ENCODE assay signal across 10 mouse cellular contexts in genomic region chr7:19068707-19069106, GRCm38 (mm10). TPM values are rescaled to one million over a fixed set of nuclear protein-coding genes. Genes with fewer than 3 reads are reported as not detected.
DNase-seq lines count a peak whose midpoint lies in the region; ATAC-seq and TF ChIP-seq lines count a peak whose summit lies in the region.
"Had no signal": no experiment of that assay in that cellular context is flagged by ENCODE, and none has a peak within 500 bp of the region (broad histone marks: within the 10 kb centered on the region; RNA-seq: fewer than 3 reads in every experiment).

No protein-coding gene starts in this region.

- DNase-seq in heart, adult 8-10 months (ENCODE audit: low spot score), result peak; percentile 62
- DNase-seq in urinary bladder, postnatal 25 days (ENCODE audit: low spot score), result peak; percentile 69
- no peak for DNase-seq in urinary bladder, postnatal 4 days (ENCODE audit: low spot score in 2 of 2)
- peak; percentile 73 for DNase-seq in cerebellum, adult 9-10 months
- peak; percentile 79 for DNase-seq in kidney, postnatal 0 days (ENCODE audit: low spot score)
- DNase-seq in mesoderm, embryonic 11.5 days (ENCODE audit: low read depth, low spot score), result peak; percentile 79
- DNase-seq in thymus, postnatal 4 days, result peak; percentile 87

- 4% methylated on average over 2 of the region's 2 CpGs for WGBS in heart, embryonic 11.5 days (ENCODE audit: insufficient replicate concordance)
- WGBS in kidney, postnatal 0 days, result 3% methylated on average over 2 of the region's 2 CpGs

- peaks cover 4% of the 10 kb centered on the region; the same call in 1 of the 2 replicates for H3K9me3 ChIP-seq in heart, embryonic 11.5 days (replicated peaks; ENCODE audit: control insufficient read depth, low read length)
- H3K9me3 ChIP-seq in kidney, postnatal 0 days (replicated peaks; ENCODE audit: low read length), result no peaks in the 10 kb centered on the region
- H3K9me3 ChIP-seq: limb, embryonic 15.5 days had no signal

- no peak for ATAC-seq in heart, embryonic 11.5 days (replicated peaks; ENCODE audit: insufficient number of reproducible peaks, low FRiP score, low TSS enrichment)
- no peak for ATAC-seq in kidney, postnatal 0 days (replicated peaks; ENCODE audit: low FRiP score, low read depth)

- no peaks in the 10 kb centered on the region for H3K4me1 ChIP-seq in heart, embryonic 11.5 days (ENCODE audit: control insufficient read depth, insufficient read depth, low read length)
- H3K4me1 ChIP-seq in kidney, postnatal 0 days (replicated peaks; ENCODE audit: insufficient read depth, low read length), result no peaks in the 10 kb centered on the region

- H3K36me3 ChIP-seq in heart, embryonic 11.5 days (ENCODE audit: control insufficient read depth, insufficient read depth, low read length), result no peaks in the 10 kb centered on the region
- no peaks in the 10 kb centered on the region for H3K36me3 ChIP-seq in kidney, postnatal 0 days (ENCODE audit: insufficient read depth, low read length)
- H3K36me3 ChIP-seq: limb, embryonic 15.5 days had no signal

- H3K9ac ChIP-seq in heart, embryonic 11.5 days (ENCODE audit: low read depth, low read length), result no peak overlapping the region
- no peak overlapping the region for H3K9ac ChIP-seq in kidney, postnatal 0 days (ENCODE audit: low read depth, low read length)
- H3K9ac ChIP-seq: limb, embryonic 15.5 days had no signal

- H3K27me3 ChIP-seq in heart, embryonic 11.5 days (ENCODE audit: control insufficient read depth, insufficient read depth, low read length), result peaks cover 36% of the 10 kb centered on the region
- peaks cover 19% of the 10 kb centered on the region; the same call in 1 of the 2 replicates for H3K27me3 ChIP-seq in kidney, postnatal 0 days (ENCODE audit: insufficient read depth, low read length)

- peak; percentile 83 for TF ChIP-seq CTCF in kidney, postnatal 0 days (IDR thresholded peaks at IDR 0.05; ENCODE audit: low read depth)

- H3K27ac ChIP-seq in heart, embryonic 11.5 days (ENCODE audit: low read depth, low read length), result no peak overlapping the region
- H3K27ac ChIP-seq in kidney, postnatal 0 days, result no peak overlapping the region
- H3K27ac ChIP-seq: limb, embryonic 15.5 days had no signal

- H3K4me2 ChIP-seq in heart, embryonic 11.5 days, result no peak overlapping the region
- no peak overlapping the region for H3K4me2 ChIP-seq in kidney, postnatal 0 days (ENCODE audit: low read length)
- H3K4me2 ChIP-seq: limb, embryonic 15.5 days had no signal

- H3K4me3 ChIP-seq in heart, embryonic 11.5 days (ENCODE audit: low read depth, low read length), result no peak overlapping the region
- H3K4me3 ChIP-seq in kidney, postnatal 0 days (replicated peaks; ENCODE audit: low read depth, low read length), result no peak overlapping the region
- H3K4me3 ChIP-seq: erythroblast, embryonic 14.5 days; limb, embryonic 15.5 days had no signal

RNA-seq across cellular contexts. Expression of gene Dmwd, which starts 7.3 kb away (rescaled TPM):
- total RNA-seq in heart, adult 8-10 months (2022), result 10 to 100 TPM; 49.9 to 57.5 (median 54.0) TPM
- polyA plus RNA-seq in heart, embryonic 11.5 days (2014; fragmentation: Nextera tagmentation; extraction: Ambion mirVana), result 15.2 and 16.2 TPM in 2 replicates
- polyA plus RNA-seq in kidney, postnatal 0 days (2015; fragmentation: Nextera tagmentation; extraction: Ambion mirVana), result 12.2 and 16.9 TPM in 2 replicates

RNA-seq across cellular contexts. Expression of gene Rsph6a, which starts 14.2 kb away (rescaled TPM):
- total RNA-seq in heart, adult 8-10 months (2022), result not detected
- polyA plus RNA-seq in heart, embryonic 11.5 days (2014; fragmentation: Nextera tagmentation; extraction: Ambion mirVana), result not detected in 2 replicates
- not detected in 2 replicates for polyA plus RNA-seq in kidney, postnatal 0 days (2015; fragmentation: Nextera tagmentation; extraction: Ambion mirVana)
- polyA plus RNA-seq: erythroblast, embryonic 14.5 days; limb, embryonic 15.5 days had no signal

RNA-seq across cellular contexts. Expression of gene Dmpk, which starts 14.9 kb away (rescaled TPM):
- 100 to 1,000 TPM; 532 to 655 (median 581) TPM for total RNA-seq in heart, adult 8-10 months (2022)
- 17.0 and 17.7 TPM in 2 replicates for polyA plus RNA-seq in heart, embryonic 11.5 days (2014; fragmentation: Nextera tagmentation; extraction: Ambion mirVana)
- polyA plus RNA-seq in kidney, postnatal 0 days (2015; fragmentation: Nextera tagmentation; extraction: Ambion mirVana), result 9.4 and 11.6 TPM in 2 replicates

RNA-seq across cellular contexts. Expression of gene Six5, which starts 25.7 kb away (rescaled TPM):
- total RNA-seq in heart, adult 8-10 months (2022), result 1 to 10 TPM; 5.8 to 9.9 (median 7.8) TPM
- polyA plus RNA-seq in heart, embryonic 11.5 days (2014; fragmentation: Nextera tagmentation; extraction: Ambion mirVana), result 6.6 and 6.9 TPM in 2 replicates
- polyA plus RNA-seq in kidney, postnatal 0 days (2015; fragmentation: Nextera tagmentation; extraction: Ambion mirVana), result 7.6 and 7.9 TPM in 2 replicates

RNA-seq across cellular contexts. Expression of gene Sympk, which starts 44.5 kb away (rescaled TPM):
- total RNA-seq in heart, adult 8-10 months (2022), result 10 to 100 TPM; 79.6 to 99.9 (median 98.8) TPM
- polyA plus RNA-seq in heart, embryonic 11.5 days (2014; fragmentation: Nextera tagmentation; extraction: Ambion mirVana), result 17.6 and 21.4 TPM in 2 replicates
- polyA plus RNA-seq in kidney, postnatal 0 days (2015; fragmentation: Nextera tagmentation; extraction: Ambion mirVana), result 16.6 and 17.6 TPM in 2 replicates

Comparison
In these comparisons a context has a peak if more than half of its experiments do, and no peak if none do; other contexts are left out.
1. DNase-seq: peak in heart, adult 8-10 months (single experiment), urinary bladder, postnatal 25 days (single experiment), cerebellum, adult 9-10 months (single experiment), kidney, postnatal 0 days (single experiment), mesoderm, embryonic 11.5 days (single experiment) and thymus, postnatal 4 days (single experiment); none in urinary bladder, postnatal 4 days (0 of 2).